Mouse (Mus musculus): ENCODE results near the gene D130043K22Rik. TPM values are rescaled to one million over a fixed set of nuclear protein-coding genes. Genes with fewer than 3 reads are reported as not detected.

The D130043K22Rik gene
- polyA plus RNA-seq, 1 experiment from 2014 or later: 8.2 TPM

GRCm38 (mm10) chr13:24913576-24913975 lies 68.6 kb downstream of the D130043K22Rik start:
- no peak overlapping the region for H3K9ac ChIP-seq
- WGBS: 94% methylated on average over 7 of the region's 7 CpGs
- no peaks in the 10 kb centered on the region for H3K4me1 ChIP-seq (replicated peaks)
- H3K36me3 ChIP-seq: peaks cover 48% of the 10 kb centered on the region
- no peak overlapping the region for H3K4me3 ChIP-seq
- no peaks in the 10 kb centered on the region for H3K27me3 ChIP-seq
- no peak overlapping the region for H3K4me2 ChIP-seq
- no peak for ATAC-seq (ENCODE audit: low FRiP score, low read depth)
- H3K27ac ChIP-seq (replicated peaks): no peak overlapping the region
- no peaks in the 10 kb centered on the region for H3K9me3 ChIP-seq

GRCm38 (mm10) chr13:24914915-24915314 lies 70.0 kb downstream of the D130043K22Rik start:
- no peaks in the 10 kb centered on the region for H3K9me3 ChIP-seq
- peaks cover 55% of the 10 kb centered on the region for H3K36me3 ChIP-seq
- ATAC-seq (ENCODE audit: low FRiP score, low read depth): no peak
- no peaks in the 10 kb centered on the region for H3K27me3 ChIP-seq
- H3K4me1 ChIP-seq (replicated peaks): no peaks in the 10 kb centered on the region
- no peak overlapping the region for H3K4me2 ChIP-seq
- H3K9ac ChIP-seq: no peak overlapping the region
- no peak overlapping the region for H3K4me3 ChIP-seq
- WGBS: 93% methylated on average over 4 of the region's 4 CpGs
- H3K27ac ChIP-seq (replicated peaks): no peak overlapping the region

GRCm38 (mm10) chr13:24915831-24916230 lies 70.9 kb downstream of the D130043K22Rik start:
- Histone ChIP-seq H3K27me3 (no peaks in the 10 kb centered on the region), H3K4me1 (replicated peaks) (no peaks in the 10 kb centered on the region), H3K4me2 (no peak overlapping the region), H3K4me3 (no peak overlapping the region), H3K9ac (no peak overlapping the region), H3K27ac (replicated peaks) (no peak overlapping the region), H3K36me3 (peaks cover 55% of the 10 kb centered on the region), H3K9me3 (no peaks in the 10 kb centered on the region)
- no peak for ATAC-seq (ENCODE audit: low FRiP score, low read depth)
- 72% methylated on average over 13 of the region's 13 CpGs for WGBS

- H3K9me3 ChIP-seq: no peaks in the 10 kb centered on the region
- H3K27me3 ChIP-seq: no peaks in the 10 kb centered on the region
- H3K4me3 ChIP-seq: no peak overlapping the region
- no peak overlapping the region for H3K4me2 ChIP-seq
- WGBS: 27% methylated on average over 5 of the region's 5 CpGs
- no peaks in the 10 kb centered on the region for H3K4me1 ChIP-seq (replicated peaks)
- H3K27ac ChIP-seq (replicated peaks): no peak overlapping the region
- peak; percentile 82 for ATAC-seq (ENCODE audit: low FRiP score, low read depth)
- peaks cover 50% of the 10 kb centered on the region for H3K36me3 ChIP-seq
- H3K9ac ChIP-seq: no peak overlapping the region
Measured at GRCm38 (mm10) chr13:24920333-24920977, 75.5 kb downstream of the D130043K22Rik start.

GRCm38 (mm10) chr13:24921281-24921680 lies 76.3 kb downstream of the D130043K22Rik start:
- Histone ChIP-seq H3K9me3 (no peaks in the 10 kb centered on the region), H3K4me1 (replicated peaks) (no peaks in the 10 kb centered on the region), H3K27ac (replicated peaks) (no peak overlapping the region), H3K4me3 (no peak overlapping the region), H3K9ac (no peak overlapping the region), H3K27me3 (no peaks in the 10 kb centered on the region), H3K36me3 (peaks cover 54% of the 10 kb centered on the region), H3K4me2 (no peak overlapping the region)
- ATAC-seq (ENCODE audit: low FRiP score, low read depth): no peak
- 86% methylated on average over 6 of the region's 6 CpGs for WGBS

GRCm38 (mm10) chr13:24923991-24924390 lies 79.1 kb downstream of the D130043K22Rik start:
- H3K27ac ChIP-seq (replicated peaks): no peak overlapping the region
- no peak overlapping the region for H3K4me3 ChIP-seq
- H3K4me2 ChIP-seq: no peak overlapping the region
- no peaks in the 10 kb centered on the region for H3K4me1 ChIP-seq (replicated peaks)
- no peaks in the 10 kb centered on the region for H3K27me3 ChIP-seq
- no peak overlapping the region for H3K9ac ChIP-seq
- 92% methylated on average over 5 of the region's 5 CpGs for WGBS
- H3K9me3 ChIP-seq: no peaks in the 10 kb centered on the region
- ATAC-seq (ENCODE audit: low FRiP score, low read depth): no peak
- peaks cover 38% of the 10 kb centered on the region for H3K36me3 ChIP-seq

- no peak overlapping the region for H3K9ac ChIP-seq
- no peak overlapping the region for H3K4me2 ChIP-seq
- ATAC-seq (ENCODE audit: low FRiP score, low read depth): no peak
- no peak overlapping the region for H3K4me3 ChIP-seq
- H3K9me3 ChIP-seq: no peaks in the 10 kb centered on the region
- H3K4me1 ChIP-seq (replicated peaks): 0 out of 2 replicates have a peak, but pooled peaks cover 5% of the 10 kb centered on the region
- no peaks in the 10 kb centered on the region for H3K27me3 ChIP-seq
- no peak overlapping the region for H3K27ac ChIP-seq (replicated peaks)
- H3K36me3 ChIP-seq: peaks cover 3% of the 10 kb centered on the region; the same call in 1 of the 2 replicates
Measured at GRCm38 (mm10) chr13:24930591-24930990, 85.7 kb downstream of the D130043K22Rik start.

- Histone ChIP-seq H3K9me3 (no peaks in the 10 kb centered on the region), H3K27ac (replicated peaks) (no peak overlapping the region), H3K4me2 (no peak overlapping the region), H3K4me1 (replicated peaks) (peaks cover 25% of the 10 kb centered on the region), H3K9ac (no peak overlapping the region), H3K36me3 (no peaks in the 10 kb centered on the region; the same call in 1 of the 2 replicates), H3K27me3 (no peaks in the 10 kb centered on the region), H3K4me3 (no peak overlapping the region)
- ATAC-seq (ENCODE audit: low FRiP score, low read depth): no peak
- WGBS: 93% methylated on average over 7 of the region's 7 CpGs
Measured at GRCm38 (mm10) chr13:24933199-24933598, 88.3 kb downstream of the D130043K22Rik start.

- H3K36me3 ChIP-seq: no peaks in the 10 kb centered on the region
- peaks cover 32% of the 10 kb centered on the region for H3K4me1 ChIP-seq (replicated peaks)
- H3K9me3 ChIP-seq: no peaks in the 10 kb centered on the region
- peak overlapping the region; percentile 86 for H3K4me3 ChIP-seq
- peak; percentile 38 for ATAC-seq (ENCODE audit: low FRiP score, low read depth)
- WGBS: 38% methylated on average over 5 of the region's 5 CpGs
- no peaks in the 10 kb centered on the region for H3K27me3 ChIP-seq
- H3K27ac ChIP-seq (replicated peaks): peak overlapping the region; percentile 89
- H3K4me2 ChIP-seq: peak overlapping the region; percentile 57
- H3K9ac ChIP-seq: peak overlapping the region; percentile 88
Measured at GRCm38 (mm10) chr13:24936772-24937107, 91.8 kb downstream of the D130043K22Rik start.

GRCm38 (mm10) chr13:24937108-24937838 lies 92.3 kb downstream of the D130043K22Rik start, which contains the start of gene Aldh5a1:
Gene Aldh5a1, minus strand, starts transcription at chr13:24937661.
- peak within 1 kb of the TSS; percentile 86 for H3K4me3 ChIP-seq
- no peaks in the 10 kb centered on the region for H3K9me3 ChIP-seq
- peak within 1 kb of the TSS; percentile 57 for H3K4me2 ChIP-seq
- ATAC-seq (ENCODE audit: low FRiP score, low read depth): peak; percentile 87
- no peaks in the 10 kb centered on the region for H3K36me3 ChIP-seq
- H3K27ac ChIP-seq (replicated peaks): peak within 1 kb of the TSS; percentile 89
- WGBS: under 1% methylated on average over 72 of the region's 75 CpGs
- H3K4me1 ChIP-seq (replicated peaks): peaks cover 32% of the 10 kb centered on the region
- H3K27me3 ChIP-seq: no peaks in the 10 kb centered on the region
- H3K9ac ChIP-seq: peak within 1 kb of the TSS; percentile 88

GRCm38 (mm10) chr13:24937839-24938166 lies 92.9 kb downstream of the D130043K22Rik start:
- ATAC-seq (ENCODE audit: low FRiP score, low read depth): peak; percentile 74
- Histone ChIP-seq H3K27me3 (no peaks in the 10 kb centered on the region), H3K27ac (replicated peaks) (peak overlapping the region; percentile 89), H3K36me3 (no peaks in the 10 kb centered on the region), H3K9me3 (no peaks in the 10 kb centered on the region), H3K9ac (peak overlapping the region; percentile 88), H3K4me2 (peak overlapping the region; percentile 57), H3K4me1 (replicated peaks) (peaks cover 32% of the 10 kb centered on the region), H3K4me3 (peak overlapping the region; percentile 86)
- 12% methylated on average over 12 of the region's 12 CpGs for WGBS

- WGBS: 36% methylated on average over 9 of the region's 9 CpGs
- H3K4me3 ChIP-seq: no peak overlapping the region
- H3K36me3 ChIP-seq: no peaks in the 10 kb centered on the region
- ATAC-seq (ENCODE audit: low FRiP score, low read depth): no peak
- H3K9me3 ChIP-seq: no peaks in the 10 kb centered on the region
- H3K4me2 ChIP-seq: 0 out of 2 replicates have a peak overlapping the region, but pooled peaks have one; percentile 57
- peaks cover 32% of the 10 kb centered on the region for H3K4me1 ChIP-seq (replicated peaks)
- H3K27me3 ChIP-seq: no peaks in the 10 kb centered on the region
- H3K27ac ChIP-seq (replicated peaks): no peak overlapping the region
- no peak overlapping the region for H3K9ac ChIP-seq
Measured at GRCm38 (mm10) chr13:24938683-24939082, 93.7 kb downstream of the D130043K22Rik start.

Data from hindbrain, embryonic 15.5 days (tissue).